Mouse (Mus musculus): ENCODE measurements around the gene Tmc4.
A peak's percentile ranks its signal among the peaks of the same experiment; 100 is the strongest.

Gene Tmc4

DNA sequence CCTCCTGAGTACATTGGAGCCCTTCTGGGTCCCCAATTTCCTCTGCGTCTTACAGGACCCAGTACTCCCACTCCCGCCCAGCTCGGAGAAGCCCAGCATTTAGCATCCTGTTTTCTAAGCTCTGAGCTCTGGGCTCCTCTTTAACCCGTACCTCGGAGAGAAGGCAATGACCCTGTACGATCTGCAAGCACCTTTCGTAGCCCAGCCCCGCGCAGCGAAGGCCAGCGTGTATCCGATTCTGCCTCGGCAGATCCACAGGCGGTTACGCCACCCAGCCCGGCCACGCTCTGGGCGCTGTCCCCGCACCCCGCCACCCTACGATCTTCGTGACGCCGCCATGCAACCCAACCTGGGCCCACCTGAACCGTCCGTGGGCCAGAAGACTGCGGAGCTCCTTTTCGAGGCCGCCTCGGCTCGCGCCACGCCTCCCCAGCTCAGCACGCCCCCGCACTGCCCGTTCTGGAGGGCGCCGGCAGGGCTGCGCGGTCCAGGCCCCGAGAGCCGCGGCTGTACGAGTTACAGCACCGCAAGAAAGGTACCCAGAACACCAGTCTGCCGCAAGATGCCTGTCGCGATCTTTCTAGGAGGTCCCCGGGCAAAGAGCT is 15.1 kb upstream of the Tmc4 start, which contains the start of gene Tsen34:
Gene Tsen34 (plus strand): TSS at position 482 of the 605 bp plus-strand sequence.
- DNase-seq = no peak

DNA sequence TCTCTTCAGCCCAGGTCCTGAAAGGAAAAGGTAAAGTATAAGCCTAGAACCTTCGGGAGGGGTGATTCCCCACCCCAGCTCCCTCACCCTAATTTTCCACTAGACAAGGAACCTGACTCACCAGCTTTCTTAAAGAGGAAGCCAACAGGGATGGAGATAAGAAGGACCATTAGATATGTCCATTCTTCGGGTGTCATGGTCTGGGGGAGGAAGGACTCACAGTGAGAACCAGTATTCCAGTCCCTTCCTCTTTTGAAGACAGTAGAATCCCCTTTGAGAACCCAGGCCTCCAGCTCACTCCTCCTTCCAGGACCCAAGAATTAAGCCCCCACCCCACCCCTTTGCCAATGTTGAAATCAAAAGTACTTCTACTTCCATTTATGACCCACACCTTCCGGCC is 14.6 kb upstream of the Tmc4 start:
- DNase-seq = no peak

DNA sequence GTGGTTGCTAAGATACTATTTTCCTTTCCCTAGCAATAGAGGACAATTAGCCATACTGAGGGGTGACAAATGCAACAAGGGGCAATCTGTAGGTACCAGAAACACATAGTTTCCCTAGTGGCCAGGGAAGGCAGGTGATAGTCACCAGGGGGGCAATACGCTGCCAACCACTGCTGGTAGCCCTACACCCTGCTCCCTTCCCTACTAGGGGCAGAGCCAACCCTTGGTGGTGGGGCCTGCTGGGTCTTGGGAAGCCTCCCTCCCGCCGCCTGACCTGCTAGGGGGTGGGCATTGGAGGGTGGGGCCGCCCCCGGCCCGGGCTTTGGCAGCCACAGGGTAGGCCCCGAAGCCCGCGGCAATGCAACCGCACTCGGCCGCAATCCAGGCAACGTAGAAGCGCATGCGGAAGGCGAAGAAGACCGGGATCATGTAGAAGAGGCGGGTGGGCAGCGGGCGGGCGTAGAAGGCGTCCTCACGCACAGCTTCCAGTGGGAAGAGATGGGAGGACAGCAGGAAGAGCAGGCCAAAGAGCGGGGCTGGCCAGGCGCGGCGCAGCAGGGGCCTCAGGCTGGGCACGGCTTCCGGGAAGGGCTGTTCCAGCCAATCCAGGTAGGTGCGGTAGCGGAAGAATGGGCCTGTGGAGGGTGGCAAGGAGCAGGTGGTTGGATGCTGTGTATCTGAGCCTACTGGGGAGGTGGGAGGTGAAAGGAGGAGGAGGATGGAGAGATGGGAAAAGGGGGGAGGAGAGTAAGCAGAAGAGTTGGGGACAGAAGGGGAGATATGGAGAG is 8.2 kb upstream of the Tmc4 start:
- DNase-seq = peak; percentile 76 to 79

DNA sequence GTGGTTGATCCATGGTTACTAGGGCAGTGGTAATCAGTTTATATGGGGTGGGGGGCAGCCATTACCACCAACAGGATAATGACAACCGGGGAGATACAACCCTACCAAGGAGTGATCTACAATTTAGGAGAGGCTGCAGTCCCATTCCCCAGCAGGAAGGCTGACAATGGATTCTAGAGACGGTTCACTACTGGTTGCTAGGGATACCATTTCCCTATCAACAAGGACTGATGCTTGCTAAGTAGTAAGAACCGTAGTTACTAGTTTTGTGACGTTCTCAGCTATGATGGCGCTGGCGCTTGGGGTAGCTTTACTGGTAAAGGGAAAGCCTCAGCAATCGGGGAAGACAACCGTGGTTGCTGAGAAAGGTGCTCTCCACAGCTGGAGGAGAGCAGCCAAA is 7.3 kb upstream of the Tmc4 start:
- no peak for DNase-seq

DNA sequence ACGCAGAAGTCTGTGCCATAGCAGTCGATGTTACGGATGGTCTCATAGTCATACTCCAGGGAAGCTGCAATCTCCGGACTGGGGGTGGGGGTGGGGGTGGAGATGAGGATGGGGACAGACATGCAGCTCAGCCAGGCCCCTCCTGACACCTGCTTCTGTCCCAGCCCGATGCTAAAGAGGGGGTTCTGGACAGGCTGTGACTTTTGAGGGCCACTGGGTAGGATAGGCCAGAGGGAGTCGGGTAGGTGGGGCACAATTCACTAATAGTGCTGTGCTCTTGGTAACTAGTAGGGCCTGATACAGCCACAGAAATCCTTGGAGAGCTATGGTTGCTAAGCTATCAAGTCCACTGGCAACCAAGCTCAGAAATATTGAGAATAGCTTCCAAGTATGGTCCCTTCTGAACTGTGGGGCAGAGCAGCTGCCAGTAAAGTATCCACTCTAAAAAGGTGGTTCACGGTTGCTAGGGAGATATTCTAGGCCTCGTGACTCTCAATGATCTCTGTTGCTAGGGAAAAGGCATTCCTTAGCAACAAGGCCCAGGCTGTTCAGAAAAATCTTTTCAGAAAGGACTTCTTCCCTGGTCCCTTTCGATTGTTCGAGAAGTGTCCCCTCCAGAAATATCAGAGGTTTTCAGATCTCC is 6.7 kb upstream of the Tmc4 start:
- no peak for DNase-seq

DNA sequence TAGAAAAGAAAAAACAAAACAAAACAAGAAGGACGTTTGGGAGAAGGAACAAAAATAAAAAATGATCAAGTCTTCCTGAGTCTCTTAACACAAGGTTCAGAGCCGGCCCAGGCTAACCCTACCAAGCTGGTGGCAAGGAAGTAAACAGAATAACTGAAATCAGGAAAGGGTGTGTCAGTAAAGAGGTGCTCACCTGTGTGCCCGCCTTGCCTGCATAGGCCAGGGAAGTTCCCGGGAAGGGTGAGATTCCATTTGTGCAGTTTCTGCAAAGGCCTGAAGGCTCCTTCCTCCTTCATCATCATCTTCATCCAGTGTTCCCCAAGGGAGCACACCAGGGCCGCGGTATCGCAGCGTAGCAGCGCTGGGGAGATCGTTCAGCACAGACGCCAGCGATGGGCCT is 982 bp downstream of the Tmc4 start:
- DNase-seq = no peak

DNA sequence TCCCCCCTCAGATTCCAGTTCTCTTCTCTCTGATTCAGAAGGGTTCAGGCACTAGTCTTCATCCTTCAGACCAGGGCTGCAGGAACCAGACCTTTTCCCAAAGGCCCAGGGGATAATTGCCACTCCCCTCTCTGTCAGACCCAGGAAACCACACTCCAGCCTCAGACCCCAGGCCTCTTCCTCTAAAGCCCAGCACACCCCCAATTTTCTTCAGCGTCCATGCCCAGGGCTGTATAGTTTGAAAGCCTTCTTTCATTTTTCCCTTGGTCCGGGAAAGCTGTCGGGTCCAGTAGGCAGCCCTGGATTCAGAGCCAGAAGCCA is 2.2 kb downstream of the Tmc4 start:
- DNase-seq = no peak

DNA sequence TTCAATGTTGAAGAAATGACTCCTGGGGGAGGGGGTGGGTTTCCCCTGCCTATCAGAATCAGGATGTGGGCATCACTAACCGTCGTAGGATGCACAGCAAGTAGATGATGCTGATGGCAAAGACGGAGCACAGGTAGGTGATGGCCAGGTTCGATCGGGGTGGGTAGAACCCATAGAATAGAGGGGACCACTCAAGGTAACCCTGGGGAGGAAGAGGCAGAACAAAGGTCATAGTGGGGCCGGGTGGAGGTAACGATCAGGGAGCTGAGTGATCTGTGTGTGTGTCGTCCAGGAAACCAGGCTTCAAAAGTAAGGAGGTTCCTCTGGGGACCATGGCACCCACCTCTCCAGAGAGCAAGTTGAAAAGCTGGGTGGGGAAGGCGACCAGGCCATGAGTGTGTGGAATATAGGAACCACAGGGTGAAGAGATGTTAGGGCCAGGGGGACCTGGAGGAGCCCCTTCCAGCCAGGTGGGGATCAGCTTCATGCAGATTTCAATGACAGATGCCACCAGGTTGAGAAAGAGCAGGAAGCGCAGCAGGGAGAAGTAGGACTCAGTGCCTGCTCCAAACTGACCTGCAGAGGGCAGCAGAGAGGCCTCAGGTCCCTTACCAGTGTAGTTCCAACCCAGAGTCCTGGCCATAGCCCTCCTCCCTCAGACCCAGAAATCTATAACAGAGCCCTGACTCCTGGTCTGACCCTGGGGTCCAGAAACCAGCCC is 2.7 kb downstream of the Tmc4 start:
- peak; percentile 94 to 97 for DNase-seq

DNA sequence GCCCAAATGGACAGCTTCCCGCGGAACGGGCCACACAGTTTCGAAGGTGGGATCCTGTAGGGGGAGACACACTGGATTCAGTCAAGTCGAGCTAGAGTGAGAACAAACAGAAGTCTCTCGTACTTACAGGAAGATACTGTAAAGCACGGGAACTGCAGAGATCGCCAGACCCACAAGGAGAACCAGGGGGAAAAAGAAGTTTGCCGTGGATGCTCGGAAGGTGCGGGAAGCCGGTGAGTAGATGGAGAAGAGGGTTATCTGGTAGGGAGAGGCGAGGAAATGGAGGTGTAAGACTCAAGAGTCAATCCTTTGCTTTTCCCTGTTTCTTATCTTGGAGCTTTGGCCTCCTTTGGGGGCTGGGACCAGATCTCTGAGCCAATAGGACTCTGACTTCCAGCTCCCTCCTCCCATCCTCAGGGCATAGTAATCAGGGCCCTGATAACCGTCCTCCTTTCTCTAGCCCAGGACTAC is 10.4 kb downstream of the Tmc4 start:
- peak in 1 of 2 experiments; percentile 24 for DNase-seq

DNA sequence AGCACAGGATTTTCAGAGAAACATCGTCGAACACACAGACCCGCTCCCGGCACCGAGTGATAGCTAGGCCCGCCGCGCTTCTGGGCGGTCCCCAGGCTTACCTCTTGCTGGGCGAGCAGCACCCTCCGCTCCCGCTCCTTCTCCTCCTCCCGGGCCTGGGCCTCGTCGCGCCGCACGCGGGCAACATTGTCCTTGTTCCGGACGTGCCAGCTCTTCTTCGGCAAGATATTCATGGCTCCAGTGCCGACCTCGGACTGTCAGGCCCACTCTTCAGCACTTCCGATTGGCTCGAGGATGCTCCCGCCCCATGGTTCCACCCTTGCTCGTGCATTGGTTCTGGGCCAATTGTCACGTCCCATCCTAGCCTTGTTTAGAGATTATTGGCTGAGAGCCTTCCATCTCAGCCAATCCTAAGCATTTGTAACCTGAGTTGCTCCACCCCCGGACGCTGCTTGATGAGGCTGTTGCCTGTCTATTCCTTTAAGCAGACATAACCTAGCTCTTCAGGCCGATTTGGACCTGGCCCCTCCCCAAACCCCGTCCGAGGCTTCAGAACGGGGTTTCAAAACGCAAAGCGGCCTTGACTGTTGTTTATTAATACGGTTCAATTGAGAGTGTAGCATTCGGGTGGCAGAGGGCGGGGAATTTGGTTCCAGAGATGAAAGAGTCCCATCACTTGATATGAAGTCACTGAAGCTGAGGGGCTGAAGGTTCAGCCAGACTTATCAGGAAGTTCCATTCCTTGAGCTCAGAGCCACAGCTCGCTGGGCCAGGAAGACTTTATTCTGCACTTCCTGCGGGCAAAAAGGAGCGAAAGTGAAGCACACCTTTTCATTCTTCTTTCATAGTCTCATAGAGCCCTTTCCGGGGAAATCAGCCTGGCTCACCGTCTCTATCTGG is 11.9 kb downstream of the Tmc4 start, which contains the start of gene Leng1:
Gene Leng1 (minus strand): TSS at position 626 of the 900 bp plus-strand sequence.
- peak; percentile 98 to 99 for DNase-seq

DNA sequence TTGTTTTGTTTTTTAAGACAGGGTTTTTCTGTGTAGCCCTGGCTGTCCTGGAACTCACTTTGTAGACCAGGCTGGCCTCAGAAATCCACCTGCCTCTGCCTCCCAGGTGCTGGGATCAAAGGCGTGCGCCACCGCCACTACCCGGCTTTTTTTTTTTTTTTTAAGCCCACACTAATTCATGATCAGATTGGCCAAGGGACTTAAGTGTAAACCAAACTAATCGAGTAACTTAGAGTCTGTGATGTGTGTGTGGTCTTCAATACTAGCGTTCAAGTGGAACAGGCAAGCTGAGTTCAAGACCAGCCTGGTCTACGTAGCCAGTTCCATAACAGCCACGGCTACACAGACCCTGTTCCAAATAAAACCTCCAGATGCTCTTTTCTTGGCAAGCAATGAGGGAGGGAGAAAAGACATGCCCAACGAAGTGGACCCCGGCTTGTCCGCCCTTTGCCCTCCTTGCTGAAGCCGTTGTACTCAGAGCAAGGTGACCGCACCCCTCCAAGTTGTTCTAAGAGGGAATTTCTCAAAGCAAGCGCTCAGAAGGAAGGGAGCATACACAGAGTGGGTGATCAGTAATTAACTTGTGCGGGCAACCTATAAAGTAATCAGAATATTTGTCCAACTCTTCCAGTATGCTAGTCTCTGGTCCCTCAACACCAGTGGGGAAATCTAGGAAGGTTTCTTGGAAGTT is 12.7 kb downstream of the Tmc4 start:
- DNase-seq = peak in 1 of 2 experiments; percentile 27

DNA sequence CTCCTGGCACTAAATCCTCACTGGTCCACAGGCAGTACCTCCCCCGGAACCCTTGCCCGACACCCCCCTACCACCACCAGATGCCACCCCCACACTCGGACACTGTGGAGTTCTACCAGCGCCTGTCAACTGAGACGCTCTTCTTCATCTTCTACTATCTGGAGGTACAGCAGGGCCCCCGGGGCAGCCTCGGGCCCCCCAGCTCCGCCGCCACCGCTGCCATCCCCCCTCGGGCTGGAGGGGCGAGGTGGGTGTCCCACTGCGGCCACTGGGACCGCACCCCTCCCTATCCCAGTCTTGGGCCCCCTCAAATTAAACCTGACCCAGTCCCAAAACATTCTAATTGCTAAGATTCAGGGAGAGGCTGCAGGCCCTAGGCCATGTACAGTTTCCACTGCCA is 18.8 kb downstream of the Tmc4 start:
- no peak for DNase-seq

DNA sequence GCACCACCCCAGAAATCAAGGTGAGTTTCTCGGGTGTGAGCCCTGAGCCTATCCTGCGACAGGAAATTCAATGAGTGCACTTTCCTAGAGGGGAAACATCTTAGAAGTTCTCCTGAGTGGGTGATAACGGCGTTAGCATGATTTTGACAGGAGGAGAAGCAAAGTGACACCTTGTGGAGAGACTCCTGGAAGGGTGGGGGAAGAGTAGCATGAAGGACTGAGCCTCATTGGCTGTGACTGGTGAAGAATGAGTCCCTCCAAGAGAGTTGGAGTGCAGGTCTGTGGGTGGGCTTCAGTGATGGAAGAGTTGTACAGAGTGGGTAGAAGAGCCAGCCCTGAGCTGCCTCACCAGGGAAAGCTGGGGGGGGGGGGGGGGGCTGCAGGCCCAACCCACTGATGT is 20.4 kb downstream of the Tmc4 start:
- no peak for DNase-seq

DNA sequence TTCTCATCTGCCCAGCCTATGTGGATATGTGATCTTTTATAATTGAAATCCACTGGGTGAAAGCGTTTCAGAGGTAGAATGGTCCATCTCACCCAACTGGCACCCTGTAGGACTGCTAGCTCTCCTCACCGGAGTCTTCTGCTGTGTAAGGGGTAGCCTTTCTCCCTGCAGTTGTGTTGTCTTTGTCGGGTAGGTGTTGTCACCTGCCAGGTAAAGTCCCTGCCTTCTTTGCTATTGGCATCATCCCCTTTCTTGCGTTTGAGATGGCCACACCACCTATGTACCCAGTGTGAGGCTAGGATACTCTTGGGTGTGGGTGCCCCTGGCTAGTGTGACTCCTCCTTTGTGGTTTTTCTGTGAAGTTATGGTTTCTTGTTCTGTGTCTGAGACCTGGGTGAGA is 30.7 kb downstream of the Tmc4 start:
- DNase-seq = no peak

DNA sequence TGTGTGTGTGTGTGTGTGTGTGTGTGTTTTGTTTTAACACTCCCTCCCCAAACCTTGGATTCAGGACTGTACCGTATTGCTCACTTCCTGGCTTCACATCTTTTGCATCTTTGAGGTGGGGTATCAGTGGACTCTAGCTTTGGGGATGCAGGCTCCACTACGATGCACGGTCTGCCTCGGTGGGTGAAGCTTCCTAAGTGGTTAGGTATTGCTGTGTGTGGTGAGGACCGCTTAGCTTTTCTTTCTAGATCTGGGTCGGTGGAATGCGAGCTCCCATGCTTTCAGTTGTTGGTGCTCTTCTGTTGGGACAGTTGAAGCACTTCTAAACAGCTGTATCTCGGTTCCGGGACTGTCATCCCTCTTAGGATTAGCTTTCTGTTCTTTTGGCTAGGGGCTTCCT is 31.2 kb downstream of the Tmc4 start:
- no peak for DNase-seq

DNA sequence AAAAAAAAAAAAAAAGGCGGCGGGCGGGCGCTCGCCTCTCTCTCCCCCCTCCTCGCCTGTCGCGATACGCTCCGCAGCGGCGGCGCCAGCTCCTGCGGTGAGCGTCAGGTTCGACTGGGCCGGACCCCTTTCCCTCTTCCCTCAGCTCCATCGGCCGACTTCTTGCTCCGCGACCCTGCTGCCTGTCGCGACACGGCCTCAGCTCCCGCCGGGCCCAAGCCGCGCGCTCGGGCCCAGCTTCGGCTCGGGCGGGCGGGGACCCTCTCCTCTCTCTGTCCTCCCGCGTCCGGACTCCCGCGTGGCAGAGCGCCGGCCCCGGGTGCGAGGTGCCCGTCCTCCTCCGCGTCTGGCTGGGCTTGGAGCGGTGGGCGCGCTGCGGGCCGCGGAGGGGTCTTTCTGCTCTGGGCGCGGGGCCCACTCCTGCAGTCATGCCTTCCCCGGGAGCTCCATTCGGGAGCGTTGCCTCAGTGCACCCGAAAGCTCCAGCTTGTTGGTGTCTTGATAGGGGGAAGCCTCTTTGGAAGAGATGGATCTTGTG is 31.8 kb downstream of the Tmc4 start:
- peak in 1 of 2 experiments; percentile 72 for DNase-seq

DNA sequence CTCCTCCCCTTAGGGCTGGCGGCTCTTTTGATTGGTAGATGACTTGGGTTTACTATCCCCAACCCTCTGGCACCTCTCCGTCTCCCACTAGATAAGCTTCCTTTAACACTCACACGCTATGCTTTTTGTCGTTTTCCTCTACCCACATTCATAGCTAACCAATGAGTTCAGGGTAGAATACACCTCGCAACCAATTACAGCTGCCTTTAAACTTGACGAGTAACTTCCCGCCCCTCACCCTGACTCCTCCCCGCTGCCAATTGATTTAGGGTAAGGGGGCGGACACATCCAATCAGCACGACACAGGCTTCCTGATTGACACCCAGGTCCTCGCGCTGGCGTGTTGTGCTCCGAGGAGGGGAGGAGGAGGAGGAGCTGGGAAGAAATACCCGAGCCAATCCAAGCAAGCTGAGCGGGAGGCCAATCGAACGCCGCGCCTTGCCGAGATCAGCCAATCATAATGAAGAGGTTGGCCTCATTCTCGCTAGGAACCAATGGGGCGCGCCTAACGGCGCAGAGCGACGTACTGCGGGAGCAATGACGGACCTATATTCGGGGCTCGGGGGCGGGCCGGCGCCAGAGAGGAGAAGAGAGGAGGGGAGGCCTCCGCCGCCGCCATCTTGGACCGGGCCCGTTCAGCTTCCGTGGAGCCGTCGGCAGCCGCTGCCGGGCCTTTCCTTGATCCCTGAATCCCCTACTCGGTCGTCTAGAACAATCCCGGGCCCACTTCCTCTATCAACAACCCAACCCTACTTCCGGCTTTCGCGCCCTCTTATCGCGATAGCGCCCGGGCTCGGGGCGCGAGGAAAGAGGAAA is 32.5 kb downstream of the Tmc4 start, which contains the start of gene Cnot3:
Gene Cnot3 (plus strand): TSS at position 597 of the 816 bp plus-strand sequence.
- DNase-seq = peak; percentile 97 to 98

DNA sequence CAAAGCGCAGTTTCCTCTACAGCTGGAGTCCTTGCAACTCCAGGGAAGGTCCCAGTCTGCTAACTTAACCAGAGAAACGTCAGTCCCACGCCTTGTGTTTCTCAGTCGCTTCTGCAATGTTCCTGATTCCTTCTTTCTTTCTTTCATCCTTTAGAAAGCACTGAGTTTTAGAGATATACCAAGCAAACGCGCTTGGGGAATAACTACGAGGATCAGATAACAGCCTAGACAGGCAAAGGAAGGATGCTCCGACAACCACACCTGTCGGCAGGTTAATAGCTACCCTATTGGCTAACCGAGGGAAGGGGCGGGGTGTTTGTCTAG is 33.0 kb downstream of the Tmc4 start:
- DNase-seq = peak in 1 of 2 experiments; percentile 98

DNA sequence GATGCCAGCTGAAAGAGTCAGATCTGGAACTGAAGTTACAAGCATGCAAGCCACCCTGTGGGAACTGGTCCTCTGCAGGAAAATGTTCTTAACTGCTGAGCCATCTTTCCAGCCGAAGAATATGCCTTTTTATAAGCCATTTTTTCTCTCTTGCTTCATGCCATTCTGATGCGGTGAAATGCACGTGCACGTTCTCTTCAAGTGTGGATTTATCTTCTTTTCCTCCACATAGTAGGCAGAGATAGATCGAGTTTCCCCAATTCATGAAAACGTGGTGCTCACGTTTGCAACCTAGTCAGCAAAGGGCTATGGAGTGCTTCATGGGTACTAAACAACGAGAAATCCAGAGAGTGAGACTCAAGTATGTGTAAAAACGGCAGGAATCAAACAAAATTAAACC is 33.5 kb downstream of the Tmc4 start:
- no peak for DNase-seq

DNA sequence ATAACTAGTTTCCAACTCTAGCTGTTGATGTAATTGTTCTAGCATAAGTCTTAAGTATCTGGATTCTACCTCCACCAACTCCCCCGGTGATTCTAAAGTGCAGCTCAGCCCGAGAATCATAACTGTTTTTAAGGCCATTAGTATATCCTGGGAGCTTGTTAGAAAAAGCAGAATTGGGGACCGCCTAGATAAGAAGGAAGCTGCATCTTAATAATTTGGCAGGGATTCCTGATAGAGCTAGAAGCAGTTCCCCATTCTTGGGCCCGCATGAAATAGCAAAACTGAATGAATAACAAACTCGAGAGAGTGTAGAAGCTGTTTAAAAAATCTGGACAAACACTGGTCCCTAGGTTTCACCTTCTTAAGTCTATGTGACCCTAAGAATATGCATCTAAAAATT is 33.9 kb downstream of the Tmc4 start:
- DNase-seq = no peak

DNA sequence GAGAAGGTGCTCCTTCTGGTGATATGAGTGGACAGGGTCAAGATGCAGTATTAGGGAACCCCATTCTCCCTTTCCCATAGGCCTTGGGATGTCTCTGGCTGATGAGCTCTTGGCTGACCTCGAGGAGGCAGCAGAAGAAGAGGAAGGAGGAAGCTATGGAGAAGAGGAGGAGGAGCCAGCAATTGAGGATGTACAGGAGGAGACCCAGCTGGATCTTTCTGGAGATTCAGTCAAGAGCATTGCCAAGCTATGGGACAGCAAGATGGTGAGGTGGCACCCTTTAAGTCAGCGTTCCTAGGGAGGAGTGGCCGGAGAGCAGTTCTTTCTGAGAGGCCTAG is 46.9 kb downstream of the Tmc4 start:
- DNase-seq = no peak
